Mouse (Mus musculus) retina, adult 2 months (tissue): ENCODE results near the gene Zfp618.
A peak's percentile ranks its signal among the peaks of the same experiment; 100 is the strongest.

Experiments used
- DNase-seq: peaks from one replicate; pipeline ENCODE4 v3.0.0-alpha.2; 2012; ENCODE audit warnings: low read depth, low spot score

Zfp618 gene

GRCm38 (mm10) chr4:63064911-63065310 lies 99.5 kb downstream of the Zfp618 start:
- no peak for DNase-seq

- DNase-seq, result no peak
These were observed 101.4 kb downstream of the Zfp618 start for GRCm38 (mm10) chr4:63066796-63067195.

- no peak for DNase-seq
These were observed 102.4 kb downstream of the Zfp618 start for GRCm38 (mm10) chr4:63067822-63068221.

GRCm38 (mm10) chr4:63068499-63069175 lies 103.3 kb downstream of the Zfp618 start:
- no peak for DNase-seq

GRCm38 (mm10) chr4:63071413-63072260 lies 106.3 kb downstream of the Zfp618 start:
- DNase-seq, result no peak

GRCm38 (mm10) chr4:63073139-63073538 lies 107.8 kb downstream of the Zfp618 start:
- no peak for DNase-seq

GRCm38 (mm10) chr4:63079159-63079558 lies 113.8 kb downstream of the Zfp618 start:
- DNase-seq, result no peak

GRCm38 (mm10) chr4:63084473-63084889 lies 119.1 kb downstream of the Zfp618 start:
- no peak for DNase-seq

GRCm38 (mm10) chr4:63089484-63089883 lies 124.1 kb downstream of the Zfp618 start:
- DNase-seq, result no peak

GRCm38 (mm10) chr4:63091151-63091550 lies 125.8 kb downstream of the Zfp618 start:
- DNase-seq, result no peak

- DNase-seq, result no peak
These were observed 132.2 kb downstream of the Zfp618 start for GRCm38 (mm10) chr4:63097603-63098002.

- DNase-seq, result no peak
These were observed 135.1 kb downstream of the Zfp618 start for GRCm38 (mm10) chr4:63100478-63100877.

GRCm38 (mm10) chr4:63102025-63102424 lies 136.7 kb downstream of the Zfp618 start:
- no peak for DNase-seq

GRCm38 (mm10) chr4:63105651-63106050 lies 140.3 kb downstream of the Zfp618 start:
- no peak for DNase-seq

GRCm38 (mm10) chr4:63118639-63119437 lies 153.5 kb downstream of the Zfp618 start:
- peak; percentile 46 for DNase-seq

GRCm38 (mm10) chr4:63124861-63125466 lies 159.6 kb downstream of the Zfp618 start:
- DNase-seq, result peak; percentile 18

GRCm38 (mm10) chr4:63129891-63130624 lies 164.7 kb downstream of the Zfp618 start:
- DNase-seq, result no peak

- no peak for DNase-seq
These were observed 181.9 kb downstream of the Zfp618 start for GRCm38 (mm10) chr4:63147268-63147667.

GRCm38 (mm10) chr4:63151127-63151526 lies 185.8 kb downstream of the Zfp618 start:
- DNase-seq, result no peak

GRCm38 (mm10) chr4:63154028-63154427 lies 188.7 kb downstream of the Zfp618 start:
- no peak for DNase-seq

GRCm38 (mm10) chr4:63154699-63155098 lies 189.3 kb downstream of the Zfp618 start, which contains the start of gene Ambp:
TSS of gene Ambp (minus strand) at chr4:63154799.
- DNase-seq, result no peak
